Mouse (Mus musculus): Measurements from ENCODE around the gene Cyp2d11. TPM values are rescaled to one million over a fixed set of nuclear protein-coding genes. Genes with fewer than 3 reads are reported as not detected.
"Not testable (repeated sequence)": the region's sequence is repeated elsewhere in the genome, so short reads cannot be mapped to it uniquely, and the experiment has no call there.

Cyp2d11 gene
- polyA plus RNA-seq (2015; fragmentation: Nextera tagmentation; extraction: Ambion mirVana) = not detected in 2 replicates

DNA sequence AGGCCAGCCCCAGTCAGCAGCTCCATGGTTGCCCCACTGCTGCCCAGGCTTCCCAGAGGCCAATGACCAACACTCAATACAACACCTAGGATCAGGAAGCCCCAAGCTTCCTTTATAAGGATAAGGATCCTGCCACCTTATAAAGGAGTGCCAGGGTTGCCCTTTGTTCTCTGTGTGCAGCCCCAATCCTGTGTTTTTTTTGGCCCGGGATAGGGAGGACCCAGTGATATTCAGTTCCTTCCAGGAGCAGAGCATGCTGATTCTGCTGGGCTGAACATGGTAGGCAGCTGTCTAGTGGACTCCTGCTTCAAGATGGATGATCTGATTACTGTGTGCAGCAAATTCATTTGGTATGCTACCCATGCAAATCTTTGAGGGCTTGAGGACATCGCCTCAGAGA lies at the start of gene Cyp2d11:
Cyp2d11 (minus strand) TSS at position 101 of the 400 bp plus-strand sequence.
- H3K9ac ChIP-seq; H3K9me3 ChIP-seq; H3K27me3 ChIP-seq; H3K4me3 ChIP-seq; H3K4me2 ChIP-seq; H3K4me1 ChIP-seq; ATAC-seq (ENCODE audit: insufficient number of reproducible peaks, low FRiP score, low TSS enrichment, low read depth); H3K27ac ChIP-seq; H3K36me3 ChIP-seq: not testable (repeated sequence)
- WGBS = 85% methylated on average over 2 of the region's 2 CpGs

- no peak for ATAC-seq (ENCODE audit: insufficient number of reproducible peaks, low FRiP score, low TSS enrichment, low read depth)
- no peak overlapping the region for H3K4me3 ChIP-seq
- H3K9me3 ChIP-seq = no peaks in the 10 kb centered on the region
- no peak overlapping the region for H3K4me2 ChIP-seq
- H3K27ac ChIP-seq = no peak overlapping the region
- H3K27me3 ChIP-seq = no peaks in the 10 kb centered on the region
- no peaks in the 10 kb centered on the region for H3K4me1 ChIP-seq
- 63% methylated on average over 5 of the region's 5 CpGs for WGBS
- no peak overlapping the region for H3K9ac ChIP-seq
- no peaks in the 10 kb centered on the region for H3K36me3 ChIP-seq
Measured at GRCm38 (mm10) chr15:82437975-82438617, 44.3 kb upstream of the Cyp2d11 start.

DNA sequence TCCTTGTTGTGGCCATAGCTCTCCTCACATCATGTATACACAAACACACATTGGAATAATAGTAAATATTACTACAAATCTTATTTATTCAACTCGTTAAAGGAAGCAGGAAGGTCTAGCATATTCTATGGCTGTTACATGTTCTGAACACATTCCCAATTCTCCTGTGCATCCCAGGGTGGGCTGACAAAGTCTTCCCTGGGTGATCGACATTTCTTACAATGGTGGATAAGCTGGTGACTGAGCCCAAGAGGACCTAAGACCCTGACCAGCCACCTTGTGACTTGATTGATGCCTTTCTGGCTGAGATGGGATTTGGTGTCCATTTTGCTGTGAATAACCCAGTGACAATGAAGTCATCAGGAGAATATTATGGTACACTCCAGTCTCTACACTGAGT lies 41.8 kb upstream of the Cyp2d11 start:
- ATAC-seq (ENCODE audit: insufficient number of reproducible peaks, low FRiP score, low TSS enrichment, low read depth) = no peak
- no peaks in the 10 kb centered on the region for H3K27me3 ChIP-seq
- H3K4me1 ChIP-seq = no peaks in the 10 kb centered on the region
- H3K27ac ChIP-seq = no peak overlapping the region
- no peak overlapping the region for H3K4me3 ChIP-seq
- no peak overlapping the region for H3K9ac ChIP-seq
- no peaks in the 10 kb centered on the region for H3K9me3 ChIP-seq
- H3K36me3 ChIP-seq = no peaks in the 10 kb centered on the region
- H3K4me2 ChIP-seq = no peak overlapping the region
- WGBS = 85% methylated on average over 2 of the region's 2 CpGs

DNA sequence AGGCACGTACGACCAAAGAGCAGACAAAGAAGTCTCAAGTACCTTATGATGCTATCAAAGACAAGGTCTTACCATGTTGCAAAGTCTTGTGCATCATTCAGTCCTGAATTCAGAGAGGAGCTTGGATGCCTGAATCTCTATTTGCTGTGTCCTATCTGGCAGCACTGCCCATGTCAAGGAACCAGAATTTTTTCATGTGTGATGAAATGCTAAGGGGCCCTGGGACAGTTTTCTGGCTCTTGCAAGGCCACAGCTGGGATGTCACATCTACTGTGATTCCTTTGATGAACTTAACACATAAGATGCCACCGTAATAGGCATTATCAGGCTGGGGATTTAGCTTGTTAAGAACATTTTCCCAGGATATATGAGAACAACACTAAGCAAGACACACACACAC lies 41.2 kb upstream of the Cyp2d11 start:
- H3K4me1 ChIP-seq = no peaks in the 10 kb centered on the region
- no peak overlapping the region for H3K27ac ChIP-seq
- H3K4me3 ChIP-seq = no peak overlapping the region
- H3K36me3 ChIP-seq = no peaks in the 10 kb centered on the region
- H3K9me3 ChIP-seq = 0 out of 2 replicates have a peak, but pooled peaks cover 3% of the 10 kb centered on the region
- WGBS = 83% methylated on average over 3 of the region's 3 CpGs
- ATAC-seq (ENCODE audit: insufficient number of reproducible peaks, low FRiP score, low TSS enrichment, low read depth) = no peak
- H3K27me3 ChIP-seq = no peaks in the 10 kb centered on the region
- no peak overlapping the region for H3K9ac ChIP-seq
- H3K4me2 ChIP-seq = no peak overlapping the region

- H3K4me1 ChIP-seq = no peaks in the 10 kb centered on the region
- H3K27me3 ChIP-seq = no peaks in the 10 kb centered on the region
- no peak overlapping the region for H3K9ac ChIP-seq
- H3K4me2 ChIP-seq = no peak overlapping the region
- 84% methylated on average over 3 of the region's 3 CpGs for WGBS
- 0 out of 2 replicates have a peak, but pooled peaks cover 3% of the 10 kb centered on the region for H3K9me3 ChIP-seq
- H3K27ac ChIP-seq = no peak overlapping the region
- H3K4me3 ChIP-seq = no peak overlapping the region
- no peak for ATAC-seq (ENCODE audit: insufficient number of reproducible peaks, low FRiP score, low TSS enrichment, low read depth)
- no peaks in the 10 kb centered on the region for H3K36me3 ChIP-seq
Measured at GRCm38 (mm10) chr15:82434541-82434940, 40.7 kb upstream of the Cyp2d11 start.

- 95% methylated on average over 3 of the region's 3 CpGs for WGBS
- ATAC-seq (ENCODE audit: insufficient number of reproducible peaks, low FRiP score, low TSS enrichment, low read depth) = no peak
- Histone ChIP-seq H3K36me3 (no peaks in the 10 kb centered on the region), H3K4me3 (no peak overlapping the region), H3K4me2 (no peak overlapping the region), H3K27ac (no peak overlapping the region), H3K4me1 (no peaks in the 10 kb centered on the region), H3K27me3 (no peaks in the 10 kb centered on the region), H3K9ac (no peak overlapping the region), H3K9me3 (0 out of 2 replicates have a peak, but pooled peaks cover 3% of the 10 kb centered on the region)
Measured at GRCm38 (mm10) chr15:82433621-82434020, 39.8 kb upstream of the Cyp2d11 start.

- no peak within 1 kb of the TSS for H3K4me3 ChIP-seq
- no peak within 1 kb of the TSS for H3K4me2 ChIP-seq
- H3K9me3 ChIP-seq = 0 out of 2 replicates have a peak, but pooled peaks cover 5% of the 10 kb centered on the region
- no peak within 1 kb of the TSS for H3K9ac ChIP-seq
- no peaks in the 10 kb centered on the region for H3K27me3 ChIP-seq
- no peaks in the 10 kb centered on the region for H3K4me1 ChIP-seq
- H3K27ac ChIP-seq = no peak within 1 kb of the TSS
- no peaks in the 10 kb centered on the region for H3K36me3 ChIP-seq
- ATAC-seq (ENCODE audit: insufficient number of reproducible peaks, low FRiP score, low TSS enrichment, low read depth) = no peak
Measured at GRCm38 (mm10) chr15:82433137-82433536, 39.3 kb upstream of the Cyp2d11 start, which contains the start of gene Cyp2d9. TSS of gene Cyp2d9 (plus strand) at chr15:82433437.

DNA sequence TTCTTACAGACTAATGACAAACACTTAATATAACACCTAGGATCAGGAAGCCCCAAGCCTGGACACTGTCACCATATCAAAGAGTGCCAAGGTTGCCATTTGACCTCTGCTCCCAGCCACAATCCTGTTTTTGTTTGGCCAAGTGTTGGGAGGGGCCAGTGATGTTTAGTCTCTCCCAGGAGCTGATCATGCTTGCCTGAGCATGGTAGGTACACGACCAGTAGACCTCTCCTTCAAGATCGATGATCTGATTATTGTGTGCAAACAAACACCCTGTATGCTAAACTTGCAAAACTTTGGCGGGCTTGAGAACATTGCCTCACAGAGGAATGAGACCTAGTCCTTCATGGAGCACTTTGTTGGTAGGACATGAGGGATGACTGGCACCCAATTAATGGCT lies 29.6 kb upstream of the Cyp2d11 start:
- 80% methylated on average over 3 of the region's 3 CpGs for WGBS
- ATAC-seq (ENCODE audit: insufficient number of reproducible peaks, low FRiP score, low TSS enrichment, low read depth) = no peak
- H3K36me3 ChIP-seq = no peaks in the 10 kb centered on the region
- no peaks in the 10 kb centered on the region for H3K4me1 ChIP-seq
- no peak overlapping the region for H3K4me2 ChIP-seq
- H3K27ac ChIP-seq = no peak overlapping the region
- no peak overlapping the region for H3K4me3 ChIP-seq
- H3K9me3 ChIP-seq = peaks cover 8% of the 10 kb centered on the region; the same call in 1 of the 2 replicates
- no peaks in the 10 kb centered on the region for H3K27me3 ChIP-seq
- no peak overlapping the region for H3K9ac ChIP-seq

- Histone ChIP-seq H3K36me3 (no peaks in the 10 kb centered on the region), H3K4me3 (no peak overlapping the region), H3K27ac (no peak overlapping the region), H3K4me1 (no peaks in the 10 kb centered on the region), H3K27me3 (no peaks in the 10 kb centered on the region), H3K4me2 (no peak overlapping the region), H3K9me3 (peaks cover 4% of the 10 kb centered on the region; the same call in 1 of the 2 replicates), H3K9ac (no peak overlapping the region)
- 80% methylated on average over 4 of the region's 4 CpGs for WGBS
- no peak for ATAC-seq (ENCODE audit: insufficient number of reproducible peaks, low FRiP score, low TSS enrichment, low read depth)
Measured at GRCm38 (mm10) chr15:82422935-82423334, 29.1 kb upstream of the Cyp2d11 start.

- no peaks in the 10 kb centered on the region for H3K9me3 ChIP-seq
- no peaks in the 10 kb centered on the region for H3K27me3 ChIP-seq
- H3K4me2 ChIP-seq = no peak overlapping the region
- H3K36me3 ChIP-seq = no peaks in the 10 kb centered on the region
- ATAC-seq (ENCODE audit: insufficient number of reproducible peaks, low FRiP score, low TSS enrichment, low read depth) = no peak
- 74% methylated on average over 1 of the region's 1 CpGs for WGBS
- peaks cover 13% of the 10 kb centered on the region for H3K4me1 ChIP-seq
- no peak overlapping the region for H3K9ac ChIP-seq
- no peak overlapping the region for H3K27ac ChIP-seq
- no peak overlapping the region for H3K4me3 ChIP-seq
Measured at GRCm38 (mm10) chr15:82418616-82419015, 24.8 kb upstream of the Cyp2d11 start.

DNA sequence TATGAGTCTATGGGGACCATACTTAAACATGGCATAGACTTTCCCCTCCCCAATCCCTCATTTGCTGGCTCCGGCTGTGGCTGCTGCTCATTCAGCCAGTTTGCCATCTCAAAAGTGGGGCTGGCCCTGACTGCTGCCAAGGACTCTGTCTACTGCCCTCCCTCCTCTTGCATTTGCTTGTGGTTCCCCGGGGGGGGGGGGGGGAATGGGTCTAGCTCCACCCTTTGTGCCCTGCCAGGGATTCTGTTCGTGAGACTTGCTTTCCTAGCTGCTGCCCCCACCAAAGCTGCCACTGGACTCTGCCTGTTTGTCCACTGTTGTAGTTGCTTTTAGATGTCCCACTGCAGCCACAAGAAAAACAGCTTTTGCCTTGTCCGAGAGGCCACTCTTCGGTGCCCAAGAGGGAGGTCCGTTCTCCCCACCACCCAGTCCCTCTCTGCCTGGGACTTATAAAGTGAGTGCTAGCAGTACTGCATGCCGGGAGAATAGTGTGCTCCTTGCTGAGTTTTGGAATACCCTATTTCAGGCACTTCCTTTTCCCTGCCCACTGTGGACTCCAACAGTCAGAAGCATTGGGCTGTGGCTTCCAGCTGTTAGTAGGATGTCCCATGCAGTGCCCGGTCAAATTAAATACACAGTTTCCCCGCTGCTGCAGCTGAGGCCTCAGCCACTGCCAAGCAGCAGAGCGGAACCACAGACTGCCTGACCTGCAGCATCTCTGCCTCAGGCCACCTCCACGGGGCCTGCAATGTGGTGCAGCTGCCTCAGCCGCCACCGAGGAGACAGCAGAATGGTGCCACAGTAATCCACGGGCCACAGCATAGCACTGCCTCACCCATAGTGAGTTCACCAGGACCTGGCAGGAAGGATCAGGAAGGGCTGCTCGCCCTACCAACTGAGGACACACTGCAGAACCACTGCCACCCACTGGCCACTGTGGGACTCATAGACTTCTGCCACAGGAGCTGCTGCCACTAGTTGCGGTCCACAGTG lies 23.3 kb upstream of the Cyp2d11 start:
- peak; percentile 82 for ATAC-seq (ENCODE audit: insufficient number of reproducible peaks, low FRiP score, low TSS enrichment, low read depth)
- Histone ChIP-seq H3K36me3 (no peaks in the 10 kb centered on the region), H3K9ac (0 out of 2 replicates have a peak overlapping the region, but pooled peaks have one; percentile 8), H3K27ac (peak overlapping the region; percentile 67; the same call in 1 of the 2 replicates), H3K4me1 (peaks cover 13% of the 10 kb centered on the region), H3K4me2 (peak overlapping the region; percentile 20; the same call in 1 of the 2 replicates), H3K27me3 (no peaks in the 10 kb centered on the region), H3K4me3 (no peak overlapping the region), H3K9me3 (no peaks in the 10 kb centered on the region)
- WGBS = 30% methylated on average over 16 of the region's 16 CpGs

- Histone ChIP-seq H3K4me3 (no peak overlapping the region), H3K9ac (no peak overlapping the region), H3K4me2 (no peak overlapping the region), H3K27me3 (no peaks in the 10 kb centered on the region), H3K27ac (no peak overlapping the region), H3K36me3 (no peaks in the 10 kb centered on the region), H3K9me3 (no peaks in the 10 kb centered on the region), H3K4me1 (no peaks in the 10 kb centered on the region)
- WGBS = 78% methylated on average over 4 of the region's 4 CpGs
- ATAC-seq (ENCODE audit: insufficient number of reproducible peaks, low FRiP score, low TSS enrichment, low read depth) = no peak
Measured at GRCm38 (mm10) chr15:82407536-82407935, 13.7 kb upstream of the Cyp2d11 start.
